Mouse (Mus musculus) embryonic fibroblast, embryonic 13.5 days (primary cell): ENCODE results near the gene Lck.

Source experiments
- CTCF ChIP-seq: IDR thresholded peaks from 2 replicates; pipeline ENCODE4 v1.5.1; 2011; ENCODE audit warnings: mild to moderate bottlenecking, control low read depth, low read length, moderate library complexity, borderline replicate concordance; ENCODE audit not compliant: insufficient read depth
- POLR2A ChIP-seq: IDR thresholded peaks from 2 replicates; pipeline ENCODE4 v1.6.1; 2011; ENCODE audit warnings: low read depth, mild to moderate bottlenecking, control low read depth, low read length, moderate library complexity

DNA sequence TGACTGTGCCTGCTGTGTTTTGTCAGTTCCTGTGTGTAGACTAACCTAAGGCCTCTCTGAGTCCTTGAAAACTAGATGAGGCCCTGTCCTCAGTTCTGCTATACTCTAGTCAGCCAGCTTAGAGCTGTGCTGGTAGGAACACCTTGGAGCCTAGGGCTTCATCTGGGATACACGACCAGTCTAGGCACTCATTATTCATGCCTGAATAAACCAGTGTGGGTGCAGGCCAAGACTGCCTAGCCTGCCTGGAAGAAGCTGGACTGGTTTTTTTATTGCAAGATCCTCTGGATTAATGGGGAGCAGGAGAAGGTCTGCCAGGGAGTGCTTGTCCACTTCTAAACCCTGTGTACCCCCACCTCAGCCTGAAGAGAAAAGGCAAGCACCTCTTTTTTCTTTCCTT lies 13.5 kb upstream of the Lck start:
- no peak for TF ChIP-seq CTCF
- TF ChIP-seq POLR2A: no peak
